Comparison of ENCODE assay signal across 10 mouse cellular contexts in genomic region chr13:109752236-109752863, GRCm38 (mm10).
DNase-seq lines count a peak whose midpoint lies in the region; ATAC-seq and TF ChIP-seq lines count a peak whose summit lies in the region.
"Had no signal": no experiment of that assay in that cellular context is flagged by ENCODE, and none has a peak within 500 bp of the region (broad histone marks: within the 10 kb centered on the region; RNA-seq: fewer than 3 reads in every experiment).

No protein-coding gene starts in this region.

- TF ChIP-seq CTCF in lung, adult 2 months (IDR thresholded peaks at IDR 0.05; ENCODE audit: insufficient read depth, low read length), result no peak
- 0 out of 2 replicates have a peak, but pooled peaks have one; percentile 5 for TF ChIP-seq CTCF in stomach, postnatal 0 days (IDR thresholded peaks at IDR 0.05; ENCODE audit: low read depth)

- 0 out of 2 replicates have a peak overlapping the region, but pooled peaks have one; percentile 37 for H3K27ac ChIP-seq in kidney, embryonic 15.5 days
- 0 out of 2 replicates have a peak overlapping the region, but pooled peaks have one; percentile 30 for H3K27ac ChIP-seq in stomach, postnatal 0 days (replicated peaks)
- H3K27ac ChIP-seq: heart, embryonic 10.5 days had no signal

- no peak overlapping the region for H3K4me2 ChIP-seq in kidney, embryonic 15.5 days
- H3K4me2 ChIP-seq in stomach, postnatal 0 days (replicated peaks; ENCODE audit: low read depth), result no peak overlapping the region

- no peaks in the 10 kb centered on the region; the same call in 1 of the 2 replicates for H3K4me1 ChIP-seq in lung, adult 2 months (ENCODE audit: control insufficient read depth, insufficient read depth, low read length)
- peaks cover 10% of the 10 kb centered on the region for H3K4me1 ChIP-seq in kidney, embryonic 15.5 days
- no peaks in the 10 kb centered on the region for H3K4me1 ChIP-seq in stomach, postnatal 0 days (replicated peaks; ENCODE audit: control insufficient read depth, insufficient read depth)

- TF ChIP-seq EP300 in stomach, postnatal 0 days (optimal IDR thresholded peaks at IDR 0.05), result no peak

- H3K36me3 ChIP-seq in kidney, embryonic 15.5 days, result no peaks in the 10 kb centered on the region
- H3K36me3 ChIP-seq in stomach, postnatal 0 days (ENCODE audit: control insufficient read depth, insufficient read depth, low read length), result no peaks in the 10 kb centered on the region
- H3K36me3 ChIP-seq: heart, embryonic 10.5 days had no signal

- ATAC-seq in kidney, embryonic 15.5 days (replicated peaks; ENCODE audit: low FRiP score), result 0 out of 2 replicates have a peak, but pooled peaks have one; percentile 29
- peak; percentile 15; the same call in 1 of the 2 replicates for ATAC-seq in stomach, postnatal 0 days (ENCODE audit: low FRiP score, low TSS enrichment)
- ATAC-seq: inflammation-experienced regulatory T-cells, adult 6 months had no signal

- no peak overlapping the region for H3K9ac ChIP-seq in kidney, embryonic 15.5 days
- no peak overlapping the region for H3K9ac ChIP-seq in stomach, postnatal 0 days (ENCODE audit: low read length)

- H3K4me3 ChIP-seq in lung, adult 2 months (replicated peaks; ENCODE audit: extremely low read depth, low read depth, low read length), result no peak overlapping the region
- no peak overlapping the region for H3K4me3 ChIP-seq in kidney, embryonic 15.5 days (replicated peaks)
- no peak overlapping the region for H3K4me3 ChIP-seq in stomach, postnatal 0 days (ENCODE audit: low read depth, low read length)
- H3K4me3 ChIP-seq: heart, embryonic 10.5 days had no signal

- peak; percentile 14 for DNase-seq in embryo, embryonic 10 days (ENCODE audit: low spot score)
- no peak for DNase-seq in embryo, embryonic 9.5 days (ENCODE audit: extremely low spot score)
- peak; percentile 5 for DNase-seq in lung, postnatal 25 days (ENCODE audit: low spot score)
- DNase-seq in lung, adult 2 months, result no peak
- DNase-seq in stomach, postnatal 0 days (ENCODE audit: low spot score), result no peak
- DNase-seq in cerebellum, postnatal 10 days, result no peak
- no peak for DNase-seq in spleen, postnatal 14 days (ENCODE audit: low spot score in 2 of 2)

- no peaks in the 10 kb centered on the region for H3K27me3 ChIP-seq in kidney, embryonic 15.5 days
- H3K27me3 ChIP-seq in stomach, postnatal 0 days (ENCODE audit: control insufficient read depth, insufficient read depth, low read length), result no peaks in the 10 kb centered on the region

- TF ChIP-seq POLR2A in lung, adult 2 months (IDR thresholded peaks at IDR 0.05; ENCODE audit: borderline replicate concordance, extremely low read depth, low read depth, low read length), result no peak

- no peaks in the 10 kb centered on the region for H3K9me3 ChIP-seq in kidney, embryonic 15.5 days (replicated peaks)
- no peaks in the 10 kb centered on the region for H3K9me3 ChIP-seq in stomach, postnatal 0 days (ENCODE audit: control insufficient read depth, low read length)
- H3K9me3 ChIP-seq: heart, embryonic 10.5 days had no signal

- WGBS in lung, adult 2 months, result 36% methylated on average over 8 of the region's 8 CpGs
- WGBS in kidney, embryonic 15.5 days, result 14% methylated on average over 8 of the region's 8 CpGs
- WGBS in stomach, postnatal 0 days, result 28% methylated on average over 8 of the region's 8 CpGs

Comparison
In these comparisons a context has a peak if more than half of its experiments do, and no peak if none do; other contexts are left out.
1. DNase-seq: peak in embryo, embryonic 10 days (single experiment) and lung, postnatal 25 days (single experiment); none in embryo, embryonic 9.5 days (single experiment), lung, adult 2 months (single experiment), stomach, postnatal 0 days (single experiment), cerebellum, postnatal 10 days (0 of 2) and spleen, postnatal 14 days (0 of 2).